Mouse (Mus musculus) neural tube, embryonic 11.5 days (tissue): ENCODE measurements around the gene Olfr631. TPM values are rescaled to one million over a fixed set of nuclear protein-coding genes. Genes with fewer than 3 reads are reported as not detected.
"Not testable (repeated sequence)": the region's sequence is repeated elsewhere in the genome, so short reads cannot be mapped to it uniquely, and the experiment has no call there.

Source experiments
- ATAC-seq: fragments of 200-750 bp; cut with Nextera tagmentation; 2 replicates; pipeline ENCODE4 v1.8.0; 2017; ENCODE audit warnings: moderate number of reproducible peaks, mild to moderate bottlenecking, moderate TSS enrichment, moderate library complexity; ENCODE audit not compliant: insufficient read depth, low FRiP score, low TSS enrichment
- DNase-seq: peaks from one replicate; pipeline ENCODE4 v3.0.0-alpha.2; 2015; ENCODE audit warnings: low spot score
- H3K27ac ChIP-seq: fragments of 300-500 bp; sonication (generic); 2 replicates; pipeline ENCODE4 v1.5.1; 2014; ENCODE audit warnings: low read depth, mild to moderate bottlenecking, low read length
- H3K27me3 ChIP-seq: fragments of 300-500 bp; sonication (generic); 2 replicates; pipeline ENCODE4 v1.6.1; 2014; ENCODE audit warnings: mild to moderate bottlenecking, low read length, mixed read lengths; ENCODE audit not compliant: control insufficient read depth, insufficient read depth
- H3K36me3 ChIP-seq: fragments of 300-500 bp; sonication (generic); 2 replicates; pipeline ENCODE4 v1.6.1; 2014; ENCODE audit warnings: mild to moderate bottlenecking, low read length, moderate library complexity, mixed read lengths; ENCODE audit not compliant: control insufficient read depth, insufficient read depth
- H3K4me1 ChIP-seq: fragments of 300-500 bp; sonication (generic); 2 replicates; pipeline ENCODE4 v1.6.1; 2014; ENCODE audit warnings: low read length, mixed read lengths; ENCODE audit not compliant: control insufficient read depth, insufficient read depth
- H3K4me2 ChIP-seq: fragments of 300-500 bp; sonication (generic); 2 replicates; pipeline ENCODE4 v1.6.1; 2014; ENCODE audit warnings: low read depth, mild to moderate bottlenecking, moderate library complexity
- H3K4me3 ChIP-seq: fragments of 300-500 bp; sonication (generic); 2 replicates; pipeline ENCODE4 v1.5.1; 2014; ENCODE audit warnings: low read depth, low read length
- H3K9ac ChIP-seq: fragments of 300-500 bp; sonication (generic); 2 replicates; pipeline ENCODE4 v1.6.1; 2014; ENCODE audit warnings: mild to moderate bottlenecking, low read length
- H3K9me3 ChIP-seq: fragments of 300-500 bp; sonication (generic); 2 replicates; pipeline ENCODE4 v1.6.1; 2016; ENCODE audit warnings: low read length; ENCODE audit not compliant: control insufficient read depth
- WGBS: fragments of 180-500 bp; shearing (Covaris S2); extraction: QIAGEN DNeasy Blood & Tissue Kit; methylation state at CpG from one replicate; pipeline ENCODE4 v1.1.7; 2014; 5-methylcytosine and 5-hydroxymethylcytosine counted together
- polyA plus RNA-seq: library from polyadenylated mRNA; unstranded; fragments of >200 nt; fragmentation: Nextera tagmentation; extraction: Ambion mirVana; gene quantifications from 2 replicates; pipeline ENCODE4 v1.2.1, GENCODE M21; 2014

The Olfr631 gene
- polyA plus RNA-seq, 1 experiment from 2014 or later = not detected

DNA sequence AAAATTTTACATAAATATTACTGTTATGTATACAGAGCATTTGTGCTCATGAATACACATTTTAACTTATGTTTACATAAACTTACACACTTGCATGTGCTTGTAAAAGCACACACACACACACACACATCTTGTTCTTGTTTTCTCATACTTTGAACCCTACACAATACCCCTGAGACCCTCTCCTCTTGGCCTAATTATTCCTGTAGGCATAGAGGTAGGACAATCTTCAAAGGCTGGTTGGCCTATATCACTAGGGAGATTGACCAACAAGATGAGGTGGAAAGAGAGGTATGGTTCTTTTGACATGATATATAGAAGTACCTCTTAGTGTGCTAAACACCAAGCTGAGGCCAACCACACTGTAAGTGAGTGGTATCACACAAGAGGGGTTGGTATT is 15.5 kb downstream of the Olfr631 start, which contains the start of gene Olfr633:
Olfr633 (plus strand) TSS at position 301 of the 400 bp plus-strand sequence.
- DNase-seq (no peak), ATAC-seq (no peak)
- H3K4me1 ChIP-seq = no peaks in the 10 kb centered on the region
- H3K9me3 ChIP-seq = no peaks in the 10 kb centered on the region
- H3K36me3 ChIP-seq = no peaks in the 10 kb centered on the region
- no peaks in the 10 kb centered on the region for H3K27me3 ChIP-seq
- H3K4me3 ChIP-seq = no peak within 1 kb of the TSS
- no peak within 1 kb of the TSS for H3K9ac ChIP-seq
- H3K27ac ChIP-seq = no peak within 1 kb of the TSS
- H3K4me2 ChIP-seq = no peak within 1 kb of the TSS

DNA sequence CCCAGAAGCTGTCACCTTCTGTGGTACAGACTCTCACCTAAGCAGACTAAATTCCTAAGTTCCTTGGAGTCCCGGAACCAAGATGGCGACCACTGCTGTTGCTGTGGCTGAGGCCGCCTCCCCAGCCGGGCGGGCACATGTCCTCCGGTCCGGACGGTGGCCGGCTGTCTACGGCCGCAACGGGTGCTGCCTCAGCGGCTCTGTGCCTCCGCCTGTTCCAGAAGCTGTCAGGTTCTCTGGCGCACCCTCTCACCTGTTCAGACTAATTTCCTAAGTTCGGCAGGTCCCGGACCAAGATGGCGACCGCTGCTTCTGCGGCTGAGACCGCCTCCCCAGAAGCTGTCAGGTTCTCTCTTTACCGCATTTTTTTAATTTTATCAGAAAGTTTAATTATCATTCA is 38.2 kb downstream of the Olfr631 start:
- not testable (repeated sequence) for H3K4me2 ChIP-seq, DNase-seq, H3K4me3 ChIP-seq, H3K4me1 ChIP-seq, H3K27ac ChIP-seq, H3K27me3 ChIP-seq, H3K36me3 ChIP-seq, H3K9me3 ChIP-seq, H3K9ac ChIP-seq, ATAC-seq
- 97% methylated on average over 22 of the region's 22 CpGs for WGBS

GRCm38 (mm10) chr7:103970852-103971251 is 42.2 kb downstream of the Olfr631 start, which contains the start of gene Olfr635:
Olfr635 (plus strand) TSS chr7:103971152.
- Histone ChIP-seq H3K36me3 (no peaks in the 10 kb centered on the region), H3K4me3 (no peak within 1 kb of the TSS), H3K4me1 (no peaks in the 10 kb centered on the region), H3K27me3 (no peaks in the 10 kb centered on the region), H3K9ac (no peak within 1 kb of the TSS), H3K27ac (no peak within 1 kb of the TSS), H3K4me2 (no peak within 1 kb of the TSS), H3K9me3 (no peaks in the 10 kb centered on the region)
- DNase-seq = no peak
- ATAC-seq = no peak
- 81% methylated on average over 1 of the region's 1 CpGs for WGBS

GRCm38 (mm10) chr7:103971782-103972181 is 43.2 kb downstream of the Olfr631 start:
- no peak for DNase-seq
- Histone ChIP-seq H3K27ac (no peak overlapping the region), H3K27me3 (no peaks in the 10 kb centered on the region), H3K9ac (no peak overlapping the region), H3K4me2 (no peak overlapping the region), H3K4me3 (no peak overlapping the region), H3K4me1 (no peaks in the 10 kb centered on the region), H3K9me3 (no peaks in the 10 kb centered on the region), H3K36me3 (no peaks in the 10 kb centered on the region)
- ATAC-seq = no peak
- WGBS = 69% methylated on average over 1 of the region's 1 CpGs

Other genes with a start within 250 kb of the Olfr631 start
- not detected in 2 replicates for gene Olfr625-ps1, start 246.1 kb upstream of the Olfr631 start, polyA plus RNA-seq
- not detected in 2 replicates for gene Olfr243, start 214.2 kb upstream of the Olfr631 start, polyA plus RNA-seq
- gene Olfr628, start 198.5 kb upstream of the Olfr631 start, polyA plus RNA-seq = not detected in 2 replicates
- gene Olfr629, start 183.9 kb upstream of the Olfr631 start, polyA plus RNA-seq = not detected in 2 replicates
- gene Olfr630, start 171.5 kb upstream of the Olfr631 start, polyA plus RNA-seq = not detected in 2 replicates
- not detected in 2 replicates for gene Olfr69, start 157.2 kb upstream of the Olfr631 start, polyA plus RNA-seq
- not detected in 2 replicates for gene Olfr68, start 149.1 kb upstream of the Olfr631 start, polyA plus RNA-seq
- not detected in 2 replicates for gene Olfr67, start 137.0 kb upstream of the Olfr631 start, polyA plus RNA-seq
- gene Hbb-bt, start 114.8 kb upstream of the Olfr631 start, polyA plus RNA-seq = 601 and 630 TPM in 2 replicates
- 191 and 252 TPM in 2 replicates for gene Hbb-bs, start 100.7 kb upstream of the Olfr631 start, polyA plus RNA-seq
- gene Hbb-bh2, start 88.3 kb upstream of the Olfr631 start, polyA plus RNA-seq = not detected in 2 replicates
- gene Hbb-bh1, start 85.7 kb upstream of the Olfr631 start, polyA plus RNA-seq = 2,034 and 2,085 TPM in 2 replicates
- 8,929 and 9,080 TPM in 2 replicates for gene Hbb-y, start 75.6 kb upstream of the Olfr631 start, polyA plus RNA-seq
- not detected in 2 replicates for gene Olfr66, start 42.6 kb upstream of the Olfr631 start, polyA plus RNA-seq
- not detected in 2 replicates for gene Olfr64, start 34.3 kb upstream of the Olfr631 start, polyA plus RNA-seq
- gene Olfr65, start 25.3 kb upstream of the Olfr631 start, polyA plus RNA-seq = not detected in 2 replicates
- not detected in 2 replicates for gene Olfr632, start 5.5 kb downstream of the Olfr631 start, polyA plus RNA-seq
- gene Olfr633, start 15.6 kb downstream of the Olfr631 start, polyA plus RNA-seq = not detected in 2 replicates
- not detected in 2 replicates for gene Olfr635, start 42.3 kb downstream of the Olfr631 start, polyA plus RNA-seq
- gene Olfr638, start 69.9 kb downstream of the Olfr631 start, polyA plus RNA-seq = not detected in 2 replicates
- gene Olfr639, start 88.5 kb downstream of the Olfr631 start, polyA plus RNA-seq = not detected in 2 replicates
- not detected in 2 replicates for gene Olfr640, start 96.7 kb downstream of the Olfr631 start, polyA plus RNA-seq
- not detected in 2 replicates for gene Olfr641, start 106.6 kb downstream of the Olfr631 start, polyA plus RNA-seq
- not detected in 2 replicates for gene Olfr642, start 123.8 kb downstream of the Olfr631 start, polyA plus RNA-seq
- not detected in 2 replicates for gene 4930516K23Rik, start 132.6 kb downstream of the Olfr631 start, polyA plus RNA-seq
- gene Olfr644, start 143.0 kb downstream of the Olfr631 start, polyA plus RNA-seq = not detected in 2 replicates
- not detected in 2 replicates for gene Olfr645, start 156.6 kb downstream of the Olfr631 start, polyA plus RNA-seq
- gene Olfr646, start 176.0 kb downstream of the Olfr631 start, polyA plus RNA-seq = not detected in 2 replicates
- not detected in 2 replicates for gene Ubqln5, start 201.0 kb downstream of the Olfr631 start, polyA plus RNA-seq
- not detected in 2 replicates for gene Olfr643, start 208.6 kb downstream of the Olfr631 start, polyA plus RNA-seq
- gene Ubqln3, start 214.5 kb downstream of the Olfr631 start, polyA plus RNA-seq = not detected in 2 replicates
- gene Ubqlnl, start 221.7 kb downstream of the Olfr631 start, polyA plus RNA-seq = not detected in 2 replicates
- gene Olfm5, start 236.0 kb downstream of the Olfr631 start, polyA plus RNA-seq = 0.11 TPM in 1 of 2 replicates, not detected in the other